Mouse (Mus musculus) left cerebral cortex, postnatal 14 days (tissue): Measurements from ENCODE around the gene Olfr31. TPM values are rescaled to one million over a fixed set of nuclear protein-coding genes. Genes with fewer than 3 reads are reported as not detected.

Experiments used
- DNase-seq, 2 experiments: peaks; one replicate each; pipeline ENCODE4 v3.0.0; 2021 to 2022; ENCODE audit warnings: low spot score in 2 of 2, mixed read lengths in 1 of 2
- intact Hi-C: fragments of 180-260 bp; cut with DNase I; formaldehyde crosslinking; loops from one replicate; pipeline ENCODE4 v1.15.1; 2025
- total RNA-seq, 2 experiments: library from RNA; stranded (reverse); gene quantifications; 2 replicates each; pipeline ENCODE4 v1.2.3; 2021

Gene Olfr31
- total RNA-seq, 2 experiments from 2014 or later: not detected

DNA sequence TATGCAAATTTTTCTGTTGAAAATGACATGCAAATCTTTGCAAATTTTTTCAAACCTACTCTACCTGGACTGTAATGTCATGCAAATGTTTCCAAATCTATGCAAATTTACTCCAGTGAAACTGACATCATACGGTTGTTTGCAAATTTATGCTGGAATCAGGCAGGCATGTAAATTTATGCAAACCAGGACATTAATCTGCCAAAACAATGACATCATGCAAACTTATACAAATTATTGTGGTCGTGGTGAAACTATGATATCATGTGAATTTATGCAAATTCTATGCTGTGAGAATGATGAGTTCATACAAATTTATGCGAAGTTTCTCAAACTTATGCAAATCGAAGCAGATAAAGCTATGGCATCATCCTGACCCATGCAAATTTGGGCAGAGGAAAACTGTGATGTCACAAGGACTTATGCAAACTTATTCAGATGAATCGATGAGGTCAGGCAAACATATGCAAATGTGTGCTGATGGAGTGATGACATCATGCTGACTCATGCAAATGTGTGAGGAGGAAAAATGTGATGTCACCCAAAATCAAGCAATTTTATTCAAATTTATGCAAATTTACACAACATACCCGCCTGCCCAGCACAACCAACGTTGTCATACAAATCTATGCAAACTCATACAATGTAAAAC lies 30.6 kb downstream of the Olfr31 start:
- DNase-seq: peak in 1 of 2 experiments; percentile 13
- intact Hi-C loops: loop anchor here (10.0 kb wide), 1 partner anchor 352 kb away; the partner anchor contains the start of gene Slc4a7

DNA sequence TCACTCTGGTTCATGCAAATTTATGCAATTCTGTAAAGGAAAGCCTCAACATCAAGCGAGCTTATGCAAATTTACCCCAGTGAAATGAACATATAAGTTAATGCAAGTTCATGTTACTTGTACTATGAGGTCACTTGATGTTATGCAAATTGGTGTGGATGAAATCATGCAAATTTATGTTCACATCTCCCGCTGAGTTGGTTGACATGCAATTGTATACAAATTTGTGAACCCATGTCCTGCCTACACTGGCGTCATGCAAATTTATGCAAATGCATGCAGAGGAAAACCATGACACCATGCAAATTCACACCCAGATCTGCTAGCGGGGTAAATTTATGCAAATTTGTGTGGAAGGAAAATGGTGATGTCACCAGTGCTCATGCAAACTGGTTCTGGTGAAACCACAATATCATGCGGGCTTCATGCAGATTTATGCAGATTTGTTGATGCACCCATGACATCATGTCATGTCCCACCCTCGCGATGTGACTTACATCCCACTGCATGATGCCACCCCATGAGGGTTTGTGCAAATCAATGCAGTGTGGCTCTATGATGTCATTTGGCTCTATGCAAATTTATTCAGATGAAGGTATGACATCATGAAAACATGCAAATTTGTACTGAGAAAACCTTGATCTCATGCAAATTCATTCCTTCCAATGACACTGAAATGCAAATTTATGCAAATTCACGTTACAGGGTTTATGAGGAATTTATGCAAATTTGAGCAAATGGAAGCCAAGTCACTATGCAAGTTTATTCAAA lies 31.3 kb downstream of the Olfr31 start:
- DNase-seq: peak; percentile 2 to 29
- intact Hi-C loops: loop anchor here (10.0 kb wide), 1 partner anchor 351 kb away; the partner anchor contains the start of gene Slc4a7

DNA sequence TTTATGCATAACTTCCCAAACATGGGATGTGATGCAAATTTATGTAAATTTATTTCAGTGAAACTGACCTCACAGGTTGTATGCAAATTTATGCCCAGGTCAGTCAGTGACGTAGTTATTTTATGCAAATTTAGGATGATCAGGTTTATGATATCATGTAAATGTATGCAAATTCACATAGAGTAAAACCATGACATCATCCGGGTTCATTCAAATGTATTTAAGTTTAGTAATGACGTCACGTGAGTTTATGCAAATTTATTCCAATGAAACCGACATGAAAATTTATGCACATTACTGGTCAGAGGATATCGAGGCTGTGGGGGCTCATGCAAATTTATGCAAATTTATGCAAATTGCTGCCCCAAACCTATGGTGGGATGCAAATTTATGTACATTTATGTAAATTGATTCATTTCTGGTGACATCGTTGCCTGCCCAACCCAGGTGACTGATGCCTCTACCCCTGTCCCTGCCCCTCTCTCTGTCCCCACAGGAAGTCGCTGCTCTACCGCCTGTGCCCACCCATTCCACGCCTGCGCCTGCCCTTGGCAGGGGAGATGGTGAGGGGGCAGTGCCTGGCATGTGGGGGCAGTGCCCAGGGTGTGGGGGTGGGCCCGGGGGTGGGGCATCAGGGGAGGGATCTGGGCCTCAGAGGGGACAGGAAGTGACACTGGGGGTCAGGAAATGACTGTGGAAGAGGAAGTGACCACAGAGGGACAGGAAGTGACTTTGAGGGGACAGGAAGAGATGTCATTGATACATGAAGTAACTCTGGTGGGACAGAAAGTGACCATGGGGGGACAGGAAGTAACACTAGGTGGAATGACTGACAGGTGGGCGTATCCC lies 32.1 kb downstream of the Olfr31 start:
- intact Hi-C loops: loop anchor here (10.0 kb wide), 1 partner anchor 350 kb away; the partner anchor contains the start of gene Slc4a7
- no peak for DNase-seq

DNA sequence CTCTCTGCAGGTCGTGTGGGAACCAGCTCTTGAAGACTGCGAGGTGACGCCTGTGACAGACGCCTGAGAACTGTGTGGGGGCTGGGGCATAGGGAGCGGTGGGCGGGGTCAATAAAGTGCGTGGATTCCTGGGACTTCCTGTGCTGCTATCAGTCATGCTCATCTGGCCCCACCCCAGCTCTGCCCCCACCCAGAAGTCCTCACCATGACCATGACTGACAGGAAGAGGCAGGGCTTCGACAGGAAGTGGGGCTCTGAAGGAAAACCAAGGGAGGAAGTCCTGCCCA lies 32.7 kb downstream of the Olfr31 start:
- no peak for DNase-seq

More for the DNA sequence above, 32.7 kb downstream of the Olfr31 start:
- intact Hi-C loops: loop anchor here (10.0 kb wide), 1 partner anchor 349 kb away; the partner anchor contains the start of gene Slc4a7

Other genes starting within 250 kb of the Olfr31 start
- gene Psmd6, start 201.8 kb upstream of the Olfr31 start, total RNA-seq: 100 to 1,000 TPM; 108 to 110 TPM
- not detected for gene Olfr720, start 136.0 kb upstream of the Olfr31 start, total RNA-seq
- gene Il3ra, start 23.4 kb downstream of the Olfr31 start, total RNA-seq: 1 to 10 TPM; 3.6 to 3.7 TPM
- gene Olfr721-ps1, start 78.5 kb downstream of the Olfr31 start, total RNA-seq: not detected